Mouse (Mus musculus) splenic B cell, adult 2 months (primary cell): ENCODE measurements around the gene Ifnl2.
"Not testable (repeated sequence)": the region's sequence is repeated elsewhere in the genome, so short reads cannot be mapped to it uniquely, and the experiment has no call there.

ENCODE experiments used
- DNase-seq: peaks from one replicate; pipeline ENCODE4 v3.0.0-alpha.2; 2011; ENCODE audit warnings: low read depth, low spot score
- H3K27me3 ChIP-seq: 2 replicates; pipeline ENCODE4 v1.6.1; 2012; ENCODE audit warnings: mild to moderate bottlenecking, low read length, moderate library complexity, mixed read lengths; ENCODE audit not compliant: control insufficient read depth, poor library complexity, insufficient read depth, severe bottlenecking
- H3K36me3 ChIP-seq: 2 replicates; pipeline ENCODE4 v1.6.1; 2012; ENCODE audit warnings: mild to moderate bottlenecking, low read length, moderate library complexity, mixed read lengths; ENCODE audit not compliant: control insufficient read depth, poor library complexity, insufficient read depth, severe bottlenecking

The Ifnl2 gene

GRCm38 (mm10) chr7:28527922-28528719, 17.9 kb upstream of the Ifnl2 start:
- Histone ChIP-seq H3K36me3 (no peaks in the 10 kb centered on the region), H3K27me3 (no peaks in the 10 kb centered on the region)
- DNase-seq: peak; percentile 91

DNA sequence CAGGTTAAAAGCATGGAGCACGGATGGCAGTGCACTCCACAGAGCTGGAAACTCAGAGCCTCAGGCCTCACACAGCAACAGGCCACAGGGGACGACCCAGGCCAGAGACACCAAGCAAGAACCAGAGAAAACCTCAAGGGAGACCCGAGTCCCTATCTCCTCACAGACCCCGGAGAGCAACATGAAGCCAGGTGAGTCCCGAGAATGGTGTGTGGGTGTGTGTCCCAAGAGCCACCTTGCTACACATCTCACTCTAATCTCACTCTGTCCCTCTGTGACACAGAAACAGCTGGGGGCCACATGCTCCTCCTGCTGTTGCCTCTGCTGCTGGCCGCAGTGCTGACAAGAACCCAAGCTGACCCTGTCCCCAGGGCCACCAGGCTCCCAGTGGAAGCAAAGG, 12.3 kb upstream of the Ifnl2 start, which contains the start of gene Ifnl3:
Ifnl3 (plus strand) TSS at position 301 of the 400 bp plus-strand sequence.
- H3K27me3 ChIP-seq, H3K36me3 ChIP-seq, DNase-seq: not testable (repeated sequence)

DNA sequence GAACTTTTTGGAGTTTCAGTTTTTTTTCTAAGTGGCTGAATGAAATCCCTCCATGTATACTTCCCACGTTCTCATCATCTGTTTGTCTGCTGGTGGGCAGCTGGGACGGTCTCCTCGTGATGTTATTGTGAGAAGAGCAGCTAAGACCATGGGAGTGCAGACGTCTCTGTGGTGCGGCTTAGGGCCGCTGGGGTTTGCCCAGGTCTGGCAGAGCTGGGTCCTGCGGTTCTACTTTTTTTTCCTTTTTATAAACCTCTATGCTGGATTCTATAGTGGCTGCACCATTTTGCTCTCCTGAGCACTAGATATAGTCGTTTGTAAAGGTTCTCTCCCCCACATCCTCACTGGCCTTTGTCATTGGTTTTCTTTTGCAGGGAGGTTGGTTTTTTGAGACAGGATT, 1.2 kb upstream of the Ifnl2 start:
- no peak for DNase-seq
- Histone ChIP-seq H3K27me3 (no peaks in the 10 kb centered on the region), H3K36me3 (no peaks in the 10 kb centered on the region)

- H3K27me3 ChIP-seq, H3K36me3 ChIP-seq, DNase-seq: not testable (repeated sequence)
Observed at GRCm38 (mm10) chr7:28509121-28509520, 1.1 kb downstream of the Ifnl2 start.

- no peak for DNase-seq
- Histone ChIP-seq H3K27me3 (no peaks in the 10 kb centered on the region; the same call in 1 of the 2 replicates), H3K36me3 (no peaks in the 10 kb centered on the region)
Observed at GRCm38 (mm10) chr7:28505585-28505984, 4.7 kb downstream of the Ifnl2 start.

DNA sequence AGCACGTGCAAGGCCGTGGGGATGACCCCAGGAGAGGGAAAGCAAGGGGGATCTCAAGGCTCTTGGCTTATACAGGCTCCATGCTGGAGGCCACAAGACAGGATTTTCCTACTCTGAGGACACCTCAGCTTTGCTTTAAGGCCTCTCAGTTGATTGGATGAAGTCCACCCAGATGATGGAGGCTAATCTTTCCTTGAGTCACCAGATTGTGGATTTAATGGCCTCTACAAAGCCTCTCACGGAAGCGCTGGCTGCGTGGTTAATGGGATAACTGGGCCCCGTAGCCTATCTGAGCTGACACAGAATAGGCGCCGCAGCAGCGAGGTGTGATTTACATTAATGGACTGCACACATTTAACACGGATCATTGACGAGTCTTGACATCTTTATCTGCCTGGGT, 14.8 kb downstream of the Ifnl2 start:
- no peak for DNase-seq

DNA sequence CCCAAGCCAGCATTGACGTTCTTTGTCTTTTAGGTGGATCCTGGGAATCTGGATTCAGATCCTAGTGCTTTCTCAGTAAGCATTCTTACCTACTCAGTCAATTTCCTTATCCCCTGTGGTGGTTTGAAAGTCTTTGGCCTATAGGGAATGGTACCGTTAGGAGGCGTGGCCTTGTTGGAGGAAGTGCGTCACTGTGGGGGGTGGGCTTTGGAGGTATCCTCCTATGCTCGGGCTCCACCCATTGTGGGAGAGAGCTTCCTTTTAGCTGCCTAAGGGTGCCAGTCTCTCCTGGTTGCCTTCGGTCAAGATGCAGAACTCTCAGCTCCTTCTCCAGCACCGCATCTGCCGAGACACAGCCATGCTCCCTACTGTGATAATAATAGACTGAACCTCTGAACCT, 17.9 kb downstream of the Ifnl2 start:
- DNase-seq: no peak
- no peaks in the 10 kb centered on the region for H3K36me3 ChIP-seq

More for the DNA sequence above, 14.8 kb downstream of the Ifnl2 start:
- H3K36me3 ChIP-seq: no peaks in the 10 kb centered on the region
- no peaks in the 10 kb centered on the region for H3K27me3 ChIP-seq

GRCm38 (mm10) chr7:28490903-28491302, 19.4 kb downstream of the Ifnl2 start:
- DNase-seq: no peak
- Histone ChIP-seq H3K27me3 (no peaks in the 10 kb centered on the region), H3K36me3 (no peaks in the 10 kb centered on the region)

More for the DNA sequence above, 17.9 kb downstream of the Ifnl2 start:
- no peaks in the 10 kb centered on the region for H3K27me3 ChIP-seq

GRCm38 (mm10) chr7:28490410-28490809, 19.8 kb downstream of the Ifnl2 start:
- Histone ChIP-seq H3K36me3 (no peaks in the 10 kb centered on the region), H3K27me3 (no peaks in the 10 kb centered on the region)
- peak; percentile 74 for DNase-seq

GRCm38 (mm10) chr7:28488030-28488491, 22.2 kb downstream of the Ifnl2 start:
- peak; percentile 25 for DNase-seq
- Histone ChIP-seq H3K27me3 (no peaks in the 10 kb centered on the region), H3K36me3 (no peaks in the 10 kb centered on the region)

DNA sequence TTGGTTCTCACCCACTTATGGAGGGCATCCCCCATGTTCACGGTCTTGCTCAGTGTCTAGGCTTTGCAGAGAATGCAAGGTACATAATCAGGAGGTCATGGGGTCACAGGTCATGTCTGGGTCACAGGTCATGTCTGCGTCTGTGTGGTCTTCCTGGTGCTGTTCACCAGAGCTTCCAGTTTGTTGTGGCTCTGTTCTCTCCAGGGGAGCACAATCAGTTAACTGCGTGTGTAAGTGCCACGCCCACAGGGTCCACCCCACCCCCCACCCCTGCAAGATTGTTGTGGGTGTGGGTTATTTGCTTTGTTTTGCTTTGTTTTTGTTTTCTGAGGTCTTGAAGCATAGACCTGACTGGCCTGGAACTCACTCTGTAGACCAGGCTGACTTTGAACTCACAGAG, 26.1 kb downstream of the Ifnl2 start:
- no peak for DNase-seq
- Histone ChIP-seq H3K36me3 (no peaks in the 10 kb centered on the region), H3K27me3 (no peaks in the 10 kb centered on the region)

- DNase-seq: no peak
- Histone ChIP-seq H3K27me3 (no peaks in the 10 kb centered on the region; the same call in 1 of the 2 replicates), H3K36me3 (no peaks in the 10 kb centered on the region)
Observed at GRCm38 (mm10) chr7:28482854-28483253, 27.4 kb downstream of the Ifnl2 start.

GRCm38 (mm10) chr7:28478854-28479253, 31.4 kb downstream of the Ifnl2 start:
- no peak for DNase-seq
- Histone ChIP-seq H3K36me3 (no peaks in the 10 kb centered on the region), H3K27me3 (no peaks in the 10 kb centered on the region; the same call in 1 of the 2 replicates)

GRCm38 (mm10) chr7:28477363-28477762, 32.9 kb downstream of the Ifnl2 start:
- DNase-seq: no peak
- H3K27me3 ChIP-seq: no peaks in the 10 kb centered on the region; the same call in 1 of the 2 replicates
- no peaks in the 10 kb centered on the region for H3K36me3 ChIP-seq

GRCm38 (mm10) chr7:28476191-28476590, 34.1 kb downstream of the Ifnl2 start:
- no peak for DNase-seq

More at GRCm38 (mm10) chr7:28476191-28476590, 34.1 kb downstream of the Ifnl2 start:
- Histone ChIP-seq H3K27me3 (no peaks in the 10 kb centered on the region; the same call in 1 of the 2 replicates), H3K36me3 (no peaks in the 10 kb centered on the region)
